Mouse (Mus musculus) E14TG2a.4 (cell line): ENCODE results near the gene Nup62.

Experiments
- CTCF ChIP-seq: conservative IDR thresholded peaks from 2 replicates; pipeline ENCODE4 v1.5.1; 2014; ENCODE audit warnings: low read length
- NANOG ChIP-seq: IDR thresholded peaks from 2 replicates; pipeline ENCODE4 v1.6.1; 2014; ENCODE audit warnings: borderline replicate concordance, low read length, mixed read lengths
- POU5F1 ChIP-seq: IDR thresholded peaks from 2 replicates; pipeline ENCODE4 v1.6.1; 2014; ENCODE audit warnings: low read length, borderline replicate concordance

DNA sequence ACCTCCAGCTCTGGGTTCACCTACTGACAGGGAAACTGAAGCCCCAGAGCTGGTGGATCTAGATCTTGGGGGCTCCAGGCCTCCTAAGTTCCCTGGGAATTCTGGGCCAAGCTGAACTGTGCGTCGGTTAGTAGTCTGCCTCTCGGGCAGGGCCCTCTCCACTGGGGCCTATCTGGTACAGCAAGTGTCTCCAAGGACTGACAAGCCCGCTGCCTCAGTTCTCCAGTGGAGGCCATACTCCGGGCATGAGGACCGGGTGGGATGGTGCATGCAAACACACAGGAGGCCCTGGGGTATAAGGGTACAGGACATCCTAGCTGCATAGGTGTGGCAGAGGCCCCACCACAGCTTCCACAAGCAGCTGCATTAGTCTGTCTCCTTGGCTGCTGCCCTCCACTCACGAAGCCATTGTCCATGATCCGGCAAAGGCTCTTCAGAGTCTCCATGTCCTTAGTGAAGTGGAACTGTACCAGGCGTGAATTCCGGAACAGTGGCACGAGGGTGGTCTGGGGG lies 48.1 kb downstream of the Nup62 start:
- no peak for TF ChIP-seq CTCF
- TF ChIP-seq POU5F1: no peak
- no peak for TF ChIP-seq NANOG
